Mouse (Mus musculus) heart, embryonic 10.5 days (tissue): ENCODE results near the gene Hspbp1. TPM values are rescaled to one million over a fixed set of nuclear protein-coding genes. Genes with fewer than 3 reads are reported as not detected.

Experiments
- DNase-seq: peaks from one replicate; pipeline ENCODE4 v3.0.0-alpha.2; 2017; ENCODE audit warnings: low spot score
- H3K27ac ChIP-seq: fragments of 300-500 bp; sonication (generic); 2 replicates; pipeline ENCODE4 v1.5.1; 2016; ENCODE audit warnings: mild to moderate bottlenecking
- H3K27me3 ChIP-seq: fragments of 300-500 bp; sonication (generic); 2 replicates; pipeline ENCODE4 v1.6.1; 2016; ENCODE audit warnings: mild to moderate bottlenecking; ENCODE audit not compliant: poor library complexity, insufficient read depth, severe bottlenecking
- H3K36me3 ChIP-seq: fragments of 300-500 bp; sonication (generic); 2 replicates; pipeline ENCODE4 v1.6.1; 2016; ENCODE audit warnings: mild to moderate bottlenecking, moderate library complexity
- H3K4me1 ChIP-seq: fragments of 300-500 bp; sonication (generic); 2 replicates; pipeline ENCODE4 v1.6.1; 2016; ENCODE audit warnings: mild to moderate bottlenecking
- H3K4me3 ChIP-seq: fragments of 300-500 bp; sonication (generic); 2 replicates; pipeline ENCODE4 v1.5.1; 2016; ENCODE audit warnings: mild to moderate bottlenecking, moderate library complexity
- H3K9me3 ChIP-seq: fragments of 300-500 bp; sonication (generic); 2 replicates; pipeline ENCODE4 v1.6.1; 2016; ENCODE audit warnings: mild to moderate bottlenecking, moderate library complexity
- WGBS: fragments of 180-500 bp; shearing (Covaris S2); methylation state at CpG from one replicate; pipeline ENCODE4 v1.1.7; 2016; 5-methylcytosine and 5-hydroxymethylcytosine counted together
- polyA plus RNA-seq: library from polyadenylated mRNA; unstranded; fragments of >200 nt; fragmentation: Nextera tagmentation; extraction: Ambion mirVana; gene quantifications from 2 replicates; pipeline ENCODE4 v1.2.1, GENCODE M21; 2016

Hspbp1 gene
- 105 and 118 TPM in 2 replicates for polyA plus RNA-seq

- Histone ChIP-seq H3K9me3 (no peaks in the 10 kb centered on the region), H3K27me3 (no peaks in the 10 kb centered on the region), H3K4me1 (peaks cover 7% of the 10 kb centered on the region), H3K36me3 (peaks cover 24% of the 10 kb centered on the region), H3K4me3 (peak within 1 kb of the TSS; percentile 80), H3K27ac (peak within 1 kb of the TSS; percentile 83)
- peak; percentile 99 for DNase-seq
- under 1% methylated on average over 32 of the region's 32 CpGs for WGBS
These were observed at the start of gene Hspbp1 for GRCm38 (mm10) chr7:4684632-4685417. Gene Hspbp1 (minus strand): TSS chr7:4685068.

DNA sequence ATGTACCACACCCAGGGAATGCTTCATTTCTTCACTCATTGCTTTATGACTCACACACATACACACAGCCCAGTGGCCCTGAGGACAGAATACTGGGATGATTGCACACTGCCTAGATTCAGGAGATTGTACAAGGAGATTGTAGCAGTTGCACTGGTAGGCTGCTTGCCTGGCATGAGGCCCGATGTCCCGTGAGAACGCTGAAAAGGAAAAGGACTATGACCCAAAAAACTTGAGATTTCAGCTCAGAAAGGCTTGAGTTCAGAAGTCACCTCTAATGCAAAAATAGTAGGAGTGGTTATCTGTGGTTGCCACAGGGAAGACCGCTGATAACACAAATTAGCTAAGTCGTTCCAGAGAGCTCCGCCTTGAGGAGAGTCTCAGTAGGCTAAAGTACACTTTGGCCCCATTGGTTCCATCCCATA, 48.1 kb upstream of the Hspbp1 start:
- Histone ChIP-seq H3K9me3 (no peaks in the 10 kb centered on the region), H3K4me3 (no peak overlapping the region), H3K4me1 (no peaks in the 10 kb centered on the region), H3K27me3 (no peaks in the 10 kb centered on the region), H3K36me3 (no peaks in the 10 kb centered on the region), H3K27ac (no peak overlapping the region)
- WGBS, result 54% methylated on average over 6 of the region's 6 CpGs
- DNase-seq, result no peak

DNA sequence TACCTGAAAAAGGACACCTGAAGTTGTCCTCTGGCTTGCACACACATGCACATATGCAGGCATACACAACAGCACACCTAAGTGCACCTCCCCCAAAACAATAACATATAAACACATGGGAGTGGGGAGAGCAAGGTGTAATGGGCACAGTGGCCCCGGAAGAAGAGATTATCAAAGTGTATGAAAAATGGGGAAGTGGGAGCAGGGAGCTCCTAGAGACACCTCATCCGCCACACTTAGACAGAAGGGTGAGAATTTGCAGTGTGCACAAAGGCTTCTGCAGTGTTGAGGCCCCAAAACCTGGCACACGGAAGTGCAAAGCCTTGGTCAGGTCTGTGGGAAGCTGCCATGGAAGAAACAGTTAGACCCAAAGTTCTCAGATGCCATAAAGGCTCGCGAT, 46.2 kb upstream of the Hspbp1 start:
- Histone ChIP-seq H3K27ac (no peak overlapping the region), H3K36me3 (no peaks in the 10 kb centered on the region), H3K4me3 (no peak overlapping the region), H3K4me1 (no peaks in the 10 kb centered on the region), H3K27me3 (no peaks in the 10 kb centered on the region), H3K9me3 (no peaks in the 10 kb centered on the region)
- 73% methylated on average over 5 of the region's 5 CpGs for WGBS
- DNase-seq, result no peak

- no peaks in the 10 kb centered on the region for H3K9me3 ChIP-seq
- no peaks in the 10 kb centered on the region for H3K36me3 ChIP-seq
- 71% methylated on average over 7 of the region's 7 CpGs for WGBS
- no peak for DNase-seq
- H3K27me3 ChIP-seq, result peaks cover 5% of the 10 kb centered on the region; the same call in 1 of the 2 replicates
- no peak within 1 kb of the TSS for H3K27ac ChIP-seq
- H3K4me1 ChIP-seq, result no peaks in the 10 kb centered on the region
- H3K4me3 ChIP-seq, result no peak within 1 kb of the TSS
These were observed 40.3 kb upstream of the Hspbp1 start, which contains the start of gene Tmem150b for GRCm38 (mm10) chr7:4725169-4725568. Gene Tmem150b (minus strand): TSS chr7:4725249.

DNA sequence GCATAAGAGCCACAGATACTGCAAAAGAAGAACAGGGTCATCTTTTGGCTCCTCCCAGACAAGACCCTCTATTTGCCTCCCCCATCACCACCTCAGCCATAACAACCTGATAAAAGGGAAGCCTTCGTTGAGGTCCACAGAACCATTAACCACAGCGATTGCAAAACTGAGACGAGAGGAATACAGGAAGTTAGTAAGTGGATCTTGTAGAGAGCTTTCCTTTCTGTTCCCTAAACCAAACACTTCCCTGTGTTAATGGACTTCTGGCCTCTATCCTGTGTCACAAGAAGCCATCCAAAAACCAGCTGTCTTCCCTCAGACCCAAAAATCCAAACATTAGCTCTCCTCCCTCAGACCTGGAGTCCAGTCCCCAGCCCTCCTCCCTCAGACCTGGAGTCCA, 39.5 kb upstream of the Hspbp1 start:
- peaks cover 5% of the 10 kb centered on the region; the same call in 1 of the 2 replicates for H3K27me3 ChIP-seq
- H3K4me1 ChIP-seq, result no peaks in the 10 kb centered on the region
- no peak overlapping the region for H3K27ac ChIP-seq
- H3K9me3 ChIP-seq, result no peaks in the 10 kb centered on the region
- no peak overlapping the region for H3K4me3 ChIP-seq
- WGBS, result 62% methylated on average over 3 of the region's 3 CpGs
- H3K36me3 ChIP-seq, result no peaks in the 10 kb centered on the region
- no peak for DNase-seq

- peak overlapping the region; percentile 43 for H3K4me3 ChIP-seq
- no peaks in the 10 kb centered on the region for H3K4me1 ChIP-seq
- H3K27me3 ChIP-seq, result peaks cover 5% of the 10 kb centered on the region; the same call in 1 of the 2 replicates
- no peak for DNase-seq
- no peaks in the 10 kb centered on the region for H3K36me3 ChIP-seq
- H3K9me3 ChIP-seq, result no peaks in the 10 kb centered on the region
- WGBS, result 36% methylated on average over 12 of the region's 12 CpGs
- H3K27ac ChIP-seq, result no peak overlapping the region
These were observed 38.6 kb upstream of the Hspbp1 start for GRCm38 (mm10) chr7:4723508-4723907.

GRCm38 (mm10) chr7:4719276-4719675, 34.4 kb upstream of the Hspbp1 start:
- no peak for DNase-seq
- no peaks in the 10 kb centered on the region for H3K4me1 ChIP-seq
- H3K36me3 ChIP-seq, result peaks cover 24% of the 10 kb centered on the region
- H3K27me3 ChIP-seq, result no peaks in the 10 kb centered on the region
- H3K27ac ChIP-seq, result no peak overlapping the region
- H3K4me3 ChIP-seq, result no peak overlapping the region
- WGBS, result 88% methylated on average over 3 of the region's 3 CpGs
- H3K9me3 ChIP-seq, result no peaks in the 10 kb centered on the region

DNA sequence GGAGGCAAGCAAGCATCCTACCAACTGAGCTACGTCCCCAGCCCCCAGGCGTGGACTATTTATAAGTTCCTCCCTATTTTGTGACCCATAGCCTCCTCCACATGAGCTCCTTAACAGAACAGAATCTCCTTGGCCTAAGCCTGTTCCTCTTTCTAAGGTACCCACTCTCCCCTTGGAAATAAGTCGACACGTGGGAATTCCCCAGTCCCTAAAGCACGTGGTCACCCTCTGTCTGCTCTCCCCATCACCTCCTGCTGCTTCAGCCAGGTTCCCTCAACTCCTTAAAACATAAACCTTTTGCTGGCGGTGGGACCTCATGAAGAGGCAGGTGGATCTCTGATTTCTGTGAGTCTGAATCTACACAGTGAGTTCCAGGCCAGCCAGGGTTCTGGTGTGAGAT, 32.1 kb upstream of the Hspbp1 start:
- Histone ChIP-seq H3K27ac (no peak overlapping the region), H3K4me3 (no peak overlapping the region), H3K36me3 (peaks cover 44% of the 10 kb centered on the region), H3K4me1 (no peaks in the 10 kb centered on the region), H3K9me3 (no peaks in the 10 kb centered on the region), H3K27me3 (no peaks in the 10 kb centered on the region)
- no peak for DNase-seq
- 67% methylated on average over 6 of the region's 6 CpGs for WGBS

- H3K9me3 ChIP-seq, result no peaks in the 10 kb centered on the region
- H3K4me3 ChIP-seq, result no peak overlapping the region
- no peaks in the 10 kb centered on the region for H3K4me1 ChIP-seq
- peaks cover 76% of the 10 kb centered on the region for H3K36me3 ChIP-seq
- no peak overlapping the region for H3K27ac ChIP-seq
- DNase-seq, result no peak
- no peaks in the 10 kb centered on the region for H3K27me3 ChIP-seq
- WGBS, result 81% methylated on average over 3 of the region's 3 CpGs
These were observed 27.7 kb upstream of the Hspbp1 start for GRCm38 (mm10) chr7:4712594-4712993.

DNA sequence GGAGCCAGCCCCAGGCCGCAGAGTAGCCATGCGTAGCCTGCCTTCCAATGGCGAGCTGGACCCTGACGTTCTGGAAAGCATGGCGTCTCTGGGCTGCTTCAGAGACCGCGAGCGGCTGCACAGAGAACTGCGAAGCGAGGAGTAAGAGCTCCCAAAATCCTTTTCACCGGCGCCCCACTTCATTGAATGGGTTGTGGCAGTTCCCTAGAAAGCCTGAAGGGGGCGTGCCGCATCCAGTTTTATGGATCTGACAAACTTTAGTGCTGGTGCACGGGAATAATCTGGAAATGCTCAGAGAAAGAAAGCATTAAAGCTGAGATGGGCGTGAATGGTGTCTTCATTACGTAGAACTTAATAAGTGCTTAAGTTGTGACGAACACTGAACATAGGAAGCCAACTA, 20.2 kb upstream of the Hspbp1 start:
- H3K27ac ChIP-seq, result no peak overlapping the region
- H3K27me3 ChIP-seq, result no peaks in the 10 kb centered on the region
- 0 out of 2 replicates have a peak overlapping the region, but pooled peaks have one; percentile 19 for H3K4me3 ChIP-seq
- no peak for DNase-seq
- 39% methylated on average over 18 of the region's 18 CpGs for WGBS
- H3K4me1 ChIP-seq, result 0 out of 2 replicates have a peak, but pooled peaks cover 2% of the 10 kb centered on the region
- peaks cover 73% of the 10 kb centered on the region for H3K36me3 ChIP-seq
- H3K9me3 ChIP-seq, result no peaks in the 10 kb centered on the region

- Histone ChIP-seq H3K36me3 (peaks cover 77% of the 10 kb centered on the region), H3K4me3 (no peak overlapping the region), H3K4me1 (0 out of 2 replicates have a peak, but pooled peaks cover 2% of the 10 kb centered on the region), H3K27me3 (no peaks in the 10 kb centered on the region), H3K27ac (no peak overlapping the region), H3K9me3 (no peaks in the 10 kb centered on the region)
- 90% methylated on average over 7 of the region's 7 CpGs for WGBS
- DNase-seq, result no peak
These were observed 18.3 kb upstream of the Hspbp1 start for GRCm38 (mm10) chr7:4703195-4703594.

DNA sequence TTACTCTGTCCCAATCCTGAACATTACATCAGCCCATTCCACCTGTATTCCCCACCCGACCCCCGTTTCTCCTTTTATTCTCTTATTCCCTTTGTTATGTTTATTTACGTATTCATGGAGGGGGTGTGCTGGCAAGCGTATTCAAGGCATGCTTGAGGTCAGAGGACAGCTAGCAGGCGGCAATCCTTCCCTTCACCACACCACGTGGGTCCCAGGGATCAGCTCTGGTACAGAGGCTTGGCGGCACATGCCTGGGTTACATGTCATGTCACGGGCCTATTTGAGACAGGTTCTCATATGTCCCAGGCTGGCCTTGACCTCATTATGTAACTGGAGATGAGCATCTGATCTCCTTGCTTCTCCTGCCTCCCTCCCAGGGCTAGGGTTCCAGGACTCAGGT, 17.5 kb upstream of the Hspbp1 start:
- DNase-seq, result no peak
- Histone ChIP-seq H3K9me3 (no peaks in the 10 kb centered on the region), H3K4me1 (0 out of 2 replicates have a peak, but pooled peaks cover 2% of the 10 kb centered on the region), H3K4me3 (no peak overlapping the region), H3K36me3 (peaks cover 73% of the 10 kb centered on the region), H3K27me3 (no peaks in the 10 kb centered on the region), H3K27ac (no peak overlapping the region)
- 75% methylated on average over 8 of the region's 8 CpGs for WGBS

DNA sequence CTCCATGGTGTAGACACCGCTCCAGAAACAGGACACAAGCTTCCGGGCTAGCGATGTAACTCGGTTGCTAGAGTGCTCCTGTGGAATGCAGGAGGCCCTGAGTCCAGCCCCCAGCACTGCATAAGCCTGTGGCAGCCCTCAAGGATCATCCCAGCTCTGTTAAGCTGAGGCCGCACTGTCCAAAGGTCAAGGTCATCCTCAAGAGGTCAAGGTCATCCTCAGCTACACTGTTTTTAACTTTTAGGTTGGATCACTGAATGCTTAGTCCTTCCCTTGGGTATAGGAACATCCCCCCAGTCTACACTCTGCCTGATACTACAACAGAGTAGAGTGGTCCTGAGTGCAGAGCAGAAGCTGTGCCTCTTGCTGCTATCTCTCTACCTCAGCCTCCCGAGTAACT, 8.1 kb upstream of the Hspbp1 start:
- peaks cover 49% of the 10 kb centered on the region for H3K36me3 ChIP-seq
- WGBS, result 69% methylated on average over 6 of the region's 6 CpGs
- H3K27ac ChIP-seq, result peak overlapping the region; percentile 57; the same call in 1 of the 2 replicates
- H3K4me3 ChIP-seq, result no peak overlapping the region
- no peaks in the 10 kb centered on the region for H3K27me3 ChIP-seq
- no peak for DNase-seq
- H3K9me3 ChIP-seq, result no peaks in the 10 kb centered on the region
- H3K4me1 ChIP-seq, result peaks cover 21% of the 10 kb centered on the region
